Mouse (Mus musculus): Measurements from ENCODE around the gene Dact1. TPM values are rescaled to one million over a fixed set of nuclear protein-coding genes. Genes with fewer than 3 reads are reported as not detected.

Gene Dact1
- polyA plus RNA-seq, 1 experiment from 2014 or later = 11.1 TPM

DNA sequence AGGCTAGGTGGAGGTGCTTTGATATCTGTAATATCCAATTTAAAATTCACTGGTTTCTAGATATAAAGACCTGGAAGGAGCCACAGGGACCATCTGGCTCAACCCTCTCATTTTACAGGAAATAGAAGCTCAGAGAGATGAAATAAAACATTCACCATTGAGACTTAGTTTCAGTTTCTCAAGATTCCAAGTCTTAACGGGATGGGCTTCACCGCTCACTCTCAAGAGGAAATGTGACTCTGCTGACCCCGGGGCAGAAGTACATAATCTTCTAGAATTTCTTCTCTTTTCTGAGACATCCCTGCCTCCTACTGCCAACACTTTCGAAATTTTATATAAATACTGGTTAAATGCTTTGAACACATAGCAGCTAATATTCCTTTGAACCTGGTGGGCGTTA is 36.4 kb downstream of the Dact1 start:
- no peaks in the 10 kb centered on the region for H3K4me1 ChIP-seq (ENCODE audit: control insufficient read depth, insufficient read depth, low read length)
- WGBS (ENCODE audit: insufficient replicate concordance) = 51% methylated on average over 5 of the region's 5 CpGs
- no peak overlapping the region for H3K27ac ChIP-seq (ENCODE audit: low read depth, low read length)
- H3K9me3 ChIP-seq (replicated peaks; ENCODE audit: control insufficient read depth, low read length) = no peaks in the 10 kb centered on the region
- H3K36me3 ChIP-seq (ENCODE audit: control insufficient read depth, insufficient read depth, low read length) = no peaks in the 10 kb centered on the region
- no peak overlapping the region for H3K9ac ChIP-seq (ENCODE audit: low read depth, low read length)
- H3K27me3 ChIP-seq (ENCODE audit: control insufficient read depth, insufficient read depth, low read length) = no peaks in the 10 kb centered on the region
- H3K4me3 ChIP-seq (ENCODE audit: low read depth, low read length) = no peak overlapping the region
- no peak for ATAC-seq (replicated peaks; ENCODE audit: insufficient number of reproducible peaks, low FRiP score, low TSS enrichment)
- no peak overlapping the region for H3K4me2 ChIP-seq

DNA sequence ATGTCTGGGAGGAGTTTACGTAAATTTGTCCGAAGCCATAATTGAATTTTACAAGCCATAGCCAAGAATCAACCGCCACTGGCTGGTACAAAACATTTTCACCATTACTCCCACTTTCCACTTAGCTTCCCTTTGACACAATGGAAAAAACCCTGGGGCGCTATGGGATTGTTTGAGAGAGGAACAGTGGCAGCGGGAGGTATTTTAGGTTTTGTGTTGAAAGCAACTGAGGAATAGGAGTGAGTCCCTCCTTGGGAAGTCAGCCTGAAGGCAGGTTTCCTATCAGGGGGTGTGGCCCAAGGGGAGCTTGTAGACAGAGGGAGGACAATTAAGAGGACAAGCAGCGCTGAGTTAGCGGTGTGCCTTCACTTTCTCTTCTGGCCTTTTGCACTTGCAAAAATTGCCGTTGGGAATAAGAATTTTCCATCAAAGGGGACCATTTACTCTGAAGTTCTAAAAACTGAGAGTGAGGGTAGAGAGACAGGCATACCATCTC is 38.8 kb downstream of the Dact1 start:
- no peak overlapping the region for H3K27ac ChIP-seq (ENCODE audit: low read depth, low read length)
- H3K27me3 ChIP-seq (ENCODE audit: control insufficient read depth, insufficient read depth, low read length) = no peaks in the 10 kb centered on the region
- no peak overlapping the region for H3K9ac ChIP-seq (ENCODE audit: low read depth, low read length)
- no peaks in the 10 kb centered on the region for H3K36me3 ChIP-seq (ENCODE audit: control insufficient read depth, insufficient read depth, low read length)
- no peak overlapping the region for H3K4me3 ChIP-seq (ENCODE audit: low read depth, low read length)
- H3K4me1 ChIP-seq (ENCODE audit: control insufficient read depth, insufficient read depth, low read length) = no peaks in the 10 kb centered on the region
- 64% methylated on average over 8 of the region's 8 CpGs for WGBS (ENCODE audit: insufficient replicate concordance)
- no peak overlapping the region for H3K4me2 ChIP-seq
- no peaks in the 10 kb centered on the region for H3K9me3 ChIP-seq (replicated peaks; ENCODE audit: control insufficient read depth, low read length)
- no peak for ATAC-seq (replicated peaks; ENCODE audit: insufficient number of reproducible peaks, low FRiP score, low TSS enrichment)

DNA sequence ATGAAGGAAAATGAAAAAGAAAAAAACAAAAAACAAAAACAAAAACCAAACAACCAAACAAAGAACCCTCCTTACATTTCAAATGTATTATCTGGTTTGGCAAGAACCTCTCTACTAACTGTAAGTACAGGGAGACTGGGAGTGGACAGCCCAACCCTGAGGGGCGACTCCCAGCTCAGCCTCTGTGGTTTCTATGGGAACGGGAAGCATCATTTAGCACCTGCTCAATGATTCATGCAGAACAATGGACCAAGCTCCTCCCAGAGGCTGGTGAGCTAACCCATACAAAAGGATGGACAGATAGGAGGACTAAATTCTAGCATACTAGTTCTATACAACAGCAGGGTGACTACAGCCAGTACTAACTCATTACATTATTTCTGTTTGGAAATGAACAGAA is 40.4 kb downstream of the Dact1 start:
- ATAC-seq (replicated peaks; ENCODE audit: insufficient number of reproducible peaks, low FRiP score, low TSS enrichment) = no peak
- Histone ChIP-seq H3K4me3 (ENCODE audit: low read depth, low read length) (no peak overlapping the region), H3K27ac (ENCODE audit: low read depth, low read length) (no peak overlapping the region), H3K4me2 (no peak overlapping the region), H3K36me3 (ENCODE audit: control insufficient read depth, insufficient read depth, low read length) (no peaks in the 10 kb centered on the region), H3K9me3 (replicated peaks; ENCODE audit: control insufficient read depth, low read length) (no peaks in the 10 kb centered on the region), H3K9ac (ENCODE audit: low read depth, low read length) (no peak overlapping the region), H3K4me1 (ENCODE audit: control insufficient read depth, insufficient read depth, low read length) (no peaks in the 10 kb centered on the region), H3K27me3 (ENCODE audit: control insufficient read depth, insufficient read depth, low read length) (no peaks in the 10 kb centered on the region)
- WGBS (ENCODE audit: insufficient replicate concordance) = 79% methylated on average over 2 of the region's 2 CpGs

GRCm38 (mm10) chr12:71354656-71355055 is 45.0 kb downstream of the Dact1 start:
- H3K27me3 ChIP-seq (ENCODE audit: control insufficient read depth, insufficient read depth, low read length) = no peaks in the 10 kb centered on the region
- no peak overlapping the region for H3K4me3 ChIP-seq (ENCODE audit: low read depth, low read length)
- no peaks in the 10 kb centered on the region for H3K9me3 ChIP-seq (replicated peaks; ENCODE audit: control insufficient read depth, low read length)
- H3K27ac ChIP-seq (ENCODE audit: low read depth, low read length) = no peak overlapping the region
- no peak overlapping the region for H3K4me2 ChIP-seq
- ATAC-seq (replicated peaks; ENCODE audit: insufficient number of reproducible peaks, low FRiP score, low TSS enrichment) = no peak
- no peak overlapping the region for H3K9ac ChIP-seq (ENCODE audit: low read depth, low read length)
- 70% methylated on average over 10 of the region's 10 CpGs for WGBS (ENCODE audit: insufficient replicate concordance)
- H3K36me3 ChIP-seq (ENCODE audit: control insufficient read depth, insufficient read depth, low read length) = no peaks in the 10 kb centered on the region
- H3K4me1 ChIP-seq (ENCODE audit: control insufficient read depth, insufficient read depth, low read length) = no peaks in the 10 kb centered on the region

DNA sequence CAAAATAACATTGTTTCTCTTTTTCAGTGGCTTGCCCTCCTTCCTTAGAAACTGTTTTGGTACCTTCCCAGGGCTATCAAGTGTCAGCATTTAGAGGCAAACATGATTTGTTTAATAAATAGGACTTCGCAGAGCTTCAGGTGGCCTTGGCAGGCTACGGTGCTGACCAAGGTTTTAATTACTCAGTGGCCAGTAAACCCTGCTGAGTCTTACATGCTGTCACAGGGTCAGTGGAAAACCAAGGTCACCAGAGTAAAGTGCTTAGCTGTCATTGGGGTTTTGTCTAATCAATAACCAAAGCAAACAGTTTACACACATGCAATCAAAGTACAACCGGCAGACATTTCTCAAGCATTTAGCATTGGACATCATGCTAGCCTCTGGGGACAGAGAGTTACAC is 45.4 kb downstream of the Dact1 start:
- H3K4me1 ChIP-seq (ENCODE audit: control insufficient read depth, insufficient read depth, low read length) = peaks cover 2% of the 10 kb centered on the region; the same call in 1 of the 2 replicates
- no peak overlapping the region for H3K4me3 ChIP-seq (ENCODE audit: low read depth, low read length)
- 67% methylated on average over 3 of the region's 3 CpGs for WGBS (ENCODE audit: insufficient replicate concordance)
- no peaks in the 10 kb centered on the region for H3K36me3 ChIP-seq (ENCODE audit: control insufficient read depth, insufficient read depth, low read length)
- H3K9me3 ChIP-seq (replicated peaks; ENCODE audit: control insufficient read depth, low read length) = no peaks in the 10 kb centered on the region
- no peaks in the 10 kb centered on the region for H3K27me3 ChIP-seq (ENCODE audit: control insufficient read depth, insufficient read depth, low read length)
- H3K9ac ChIP-seq (ENCODE audit: low read depth, low read length) = no peak overlapping the region
- H3K4me2 ChIP-seq = no peak overlapping the region
- no peak overlapping the region for H3K27ac ChIP-seq (ENCODE audit: low read depth, low read length)
- no peak for ATAC-seq (replicated peaks; ENCODE audit: insufficient number of reproducible peaks, low FRiP score, low TSS enrichment)

- Histone ChIP-seq H3K36me3 (ENCODE audit: control insufficient read depth, insufficient read depth, low read length) (no peaks in the 10 kb centered on the region), H3K9me3 (replicated peaks; ENCODE audit: control insufficient read depth, low read length) (no peaks in the 10 kb centered on the region), H3K4me1 (ENCODE audit: control insufficient read depth, insufficient read depth, low read length) (peaks cover 8% of the 10 kb centered on the region; the same call in 1 of the 2 replicates), H3K9ac (ENCODE audit: low read depth, low read length) (no peak overlapping the region), H3K4me3 (ENCODE audit: low read depth, low read length) (no peak overlapping the region), H3K27me3 (ENCODE audit: control insufficient read depth, insufficient read depth, low read length) (no peaks in the 10 kb centered on the region), H3K4me2 (no peak overlapping the region), H3K27ac (ENCODE audit: low read depth, low read length) (no peak overlapping the region)
- 85% methylated on average over 7 of the region's 7 CpGs for WGBS (ENCODE audit: insufficient replicate concordance)
- no peak for ATAC-seq (replicated peaks; ENCODE audit: insufficient number of reproducible peaks, low FRiP score, low TSS enrichment)
Observed at GRCm38 (mm10) chr12:71361616-71362015, 51.9 kb downstream of the Dact1 start.

DNA sequence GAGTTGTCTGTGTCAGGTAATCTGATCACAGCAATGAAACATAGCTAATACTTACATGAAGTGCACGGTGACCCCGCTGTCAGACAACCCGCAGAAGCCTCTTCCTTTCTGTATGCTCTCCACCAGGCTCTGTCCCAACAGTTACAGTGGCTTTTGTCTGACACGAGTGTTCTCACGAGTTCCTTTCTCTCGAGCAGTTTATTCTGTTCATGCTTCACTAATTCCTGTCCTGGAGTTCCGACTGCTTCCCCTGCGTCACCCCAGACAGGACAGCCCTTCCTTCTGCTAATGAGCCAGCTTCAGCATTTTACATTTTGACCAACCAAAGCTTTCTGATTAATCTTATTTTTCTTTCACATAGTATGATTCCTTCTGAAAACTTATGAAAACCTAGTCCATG is 52.7 kb downstream of the Dact1 start:
- 87% methylated on average over 8 of the region's 8 CpGs for WGBS (ENCODE audit: insufficient replicate concordance)
- Histone ChIP-seq H3K9me3 (replicated peaks; ENCODE audit: control insufficient read depth, low read length) (no peaks in the 10 kb centered on the region), H3K4me2 (no peak overlapping the region), H3K4me3 (ENCODE audit: low read depth, low read length) (no peak overlapping the region), H3K36me3 (ENCODE audit: control insufficient read depth, insufficient read depth, low read length) (no peaks in the 10 kb centered on the region), H3K27ac (ENCODE audit: low read depth, low read length) (no peak overlapping the region), H3K27me3 (ENCODE audit: control insufficient read depth, insufficient read depth, low read length) (no peaks in the 10 kb centered on the region), H3K9ac (ENCODE audit: low read depth, low read length) (no peak overlapping the region), H3K4me1 (ENCODE audit: control insufficient read depth, insufficient read depth, low read length) (peaks cover 8% of the 10 kb centered on the region; the same call in 1 of the 2 replicates)
- no peak for ATAC-seq (replicated peaks; ENCODE audit: insufficient number of reproducible peaks, low FRiP score, low TSS enrichment)

GRCm38 (mm10) chr12:71364106-71364505 is 54.4 kb downstream of the Dact1 start:
- H3K4me2 ChIP-seq = no peak overlapping the region
- H3K36me3 ChIP-seq (ENCODE audit: control insufficient read depth, insufficient read depth, low read length) = no peaks in the 10 kb centered on the region
- 44% methylated on average over 7 of the region's 7 CpGs for WGBS (ENCODE audit: insufficient replicate concordance)
- H3K9me3 ChIP-seq (replicated peaks; ENCODE audit: control insufficient read depth, low read length) = no peaks in the 10 kb centered on the region
- H3K27me3 ChIP-seq (ENCODE audit: control insufficient read depth, insufficient read depth, low read length) = no peaks in the 10 kb centered on the region
- no peak for ATAC-seq (replicated peaks; ENCODE audit: insufficient number of reproducible peaks, low FRiP score, low TSS enrichment)
- H3K9ac ChIP-seq (ENCODE audit: low read depth, low read length) = no peak overlapping the region
- peaks cover 10% of the 10 kb centered on the region for H3K4me1 ChIP-seq (ENCODE audit: control insufficient read depth, insufficient read depth, low read length)
- H3K4me3 ChIP-seq (ENCODE audit: low read depth, low read length) = no peak overlapping the region
- H3K27ac ChIP-seq (ENCODE audit: low read depth, low read length) = no peak overlapping the region

- ATAC-seq (replicated peaks; ENCODE audit: insufficient number of reproducible peaks, low FRiP score, low TSS enrichment) = no peak
- Histone ChIP-seq H3K9ac (ENCODE audit: low read depth, low read length) (no peak overlapping the region), H3K9me3 (replicated peaks; ENCODE audit: control insufficient read depth, low read length) (no peaks in the 10 kb centered on the region), H3K4me3 (ENCODE audit: low read depth, low read length) (no peak overlapping the region), H3K36me3 (ENCODE audit: control insufficient read depth, insufficient read depth, low read length) (no peaks in the 10 kb centered on the region), H3K27ac (ENCODE audit: low read depth, low read length) (no peak overlapping the region), H3K4me1 (ENCODE audit: control insufficient read depth, insufficient read depth, low read length) (peaks cover 11% of the 10 kb centered on the region), H3K4me2 (no peak overlapping the region), H3K27me3 (ENCODE audit: control insufficient read depth, insufficient read depth, low read length) (no peaks in the 10 kb centered on the region)
- 86% methylated on average over 3 of the region's 3 CpGs for WGBS (ENCODE audit: insufficient replicate concordance)
Observed at GRCm38 (mm10) chr12:71364531-71364930, 54.8 kb downstream of the Dact1 start.
